Mouse (Mus musculus) spleen, postnatal 0 days (tissue): Measurements from ENCODE around the gene Lcp2. TPM values are rescaled to one million over a fixed set of nuclear protein-coding genes. Genes with fewer than 3 reads are reported as not detected.

ENCODE experiments used
- polyA plus RNA-seq: library from polyadenylated mRNA; unstranded; fragments of >200 nt; fragmentation: Nextera tagmentation; extraction: Ambion mirVana; gene quantifications from 2 replicates; pipeline ENCODE4 v1.2.1, GENCODE M21; 2015

Lcp2 gene
- polyA plus RNA-seq: 11.8 and 15.7 TPM in 2 replicates

GRCm38 (mm10) chr11:34046767-34047541, at the start of gene Lcp2:
Lcp2 (plus strand) TSS chr11:34046920.

GRCm38 (mm10) chr11:34098422-34098821, 51.7 kb downstream of the Lcp2 start, which contains the start of gene 4930469K13Rik:
4930469K13Rik (minus strand) TSS chr11:34098554.

Other genes starting within 250 kb of the Lcp2 start
- gene Kcnmb1, start 83.9 kb upstream of the Lcp2 start, polyA plus RNA-seq: 0.08 TPM in 2 replicates
- gene Kcnip1, start 53.8 kb upstream of the Lcp2 start, polyA plus RNA-seq: 0.28 and 0.34 TPM in 2 replicates
- not detected in 2 replicates for gene 4930469K13Rik, start 51.6 kb downstream of the Lcp2 start, polyA plus RNA-seq
- not detected in 2 replicates for gene Foxi1, start 161.2 kb downstream of the Lcp2 start, polyA plus RNA-seq